Mouse (Mus musculus): Measurements from ENCODE around the gene Urod. TPM values are rescaled to one million over a fixed set of nuclear protein-coding genes. Genes with fewer than 3 reads are reported as not detected.
A peak's percentile ranks its signal among the peaks of the same experiment; 100 is the strongest.

The Urod gene
- 10 to 100 TPM; 38.0 to 40.4 TPM for total RNA-seq (2021)

DNA sequence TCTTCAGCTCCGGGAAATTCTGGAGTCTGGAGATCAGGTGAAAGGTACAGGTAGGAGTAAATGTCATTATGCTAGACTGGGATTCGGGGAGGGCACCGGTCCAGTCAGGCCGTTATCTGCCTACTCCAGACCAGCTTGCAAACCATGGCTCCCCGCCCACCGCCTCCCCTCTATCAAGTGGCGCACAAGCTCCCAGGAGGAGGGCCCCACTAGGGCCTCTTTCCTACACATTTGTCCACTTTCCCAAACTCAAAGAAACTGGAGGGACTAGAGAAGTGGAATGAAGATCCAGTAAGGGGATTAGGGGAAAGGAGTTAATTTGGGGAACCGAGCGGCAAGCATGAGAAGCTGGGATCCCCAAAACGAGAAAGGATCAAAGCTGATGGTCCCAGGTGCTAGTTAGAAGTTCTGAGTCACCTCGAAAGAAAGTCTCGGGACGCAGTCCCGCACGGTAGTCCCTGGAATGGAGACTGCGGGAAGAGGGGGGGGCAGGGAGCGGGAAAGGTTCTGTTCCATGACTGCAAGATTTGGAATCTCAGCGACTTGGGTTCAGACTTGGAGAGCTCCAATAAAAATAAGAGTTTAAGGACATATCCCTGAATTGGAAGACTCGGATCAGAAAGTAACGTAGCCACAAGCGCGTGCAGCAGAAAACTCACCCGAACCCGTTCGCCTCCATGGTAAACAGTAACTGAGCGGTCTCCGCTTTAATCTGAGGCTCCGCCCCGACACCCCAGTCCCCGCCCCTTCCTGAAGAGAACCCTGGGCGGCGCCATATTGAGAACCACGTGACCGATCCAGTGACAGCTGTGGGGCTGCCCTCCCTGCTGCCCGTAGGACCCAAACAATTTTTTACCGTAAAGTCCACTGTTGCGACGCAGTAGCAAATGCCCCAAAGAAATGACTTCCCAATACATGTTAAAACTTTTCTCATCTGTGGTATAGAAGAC is at the start of gene Urod:
Urod (minus strand) TSS at position 742 of the 950 bp plus-strand sequence.
- intact Hi-C loops (cut with DNase I), result loop anchor here (5.0 to 10.0 kb wide), 2 partner anchors 117 to 279 kb away; partner anchors contain the start of gene Zswim5
- peak; percentile 95 for DNase-seq (ENCODE audit: extremely low spot score in 1 of 2, low spot score in 2 of 2)

DNA sequence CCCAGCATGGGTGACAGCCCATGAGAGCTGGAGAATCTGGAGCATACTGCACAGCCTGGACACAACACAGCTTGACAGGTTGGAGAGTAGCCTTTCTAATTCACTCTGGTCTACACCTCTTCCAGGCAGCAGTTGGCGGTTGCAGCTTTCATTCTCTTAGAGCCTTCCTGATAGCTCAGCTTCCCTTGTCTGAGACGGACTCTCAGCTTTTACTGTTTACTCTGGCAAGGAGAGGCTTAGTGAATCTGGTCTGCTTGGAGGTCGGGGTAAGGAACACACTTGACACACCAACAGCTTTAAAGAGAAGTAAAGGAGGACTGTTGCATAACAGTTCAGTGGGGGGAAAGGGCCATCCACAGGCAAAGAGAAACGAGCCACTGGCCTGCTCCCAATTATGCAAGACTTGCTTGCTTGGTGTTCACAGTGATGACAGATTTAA is 47.1 kb upstream of the Urod start:
- DNase-seq (ENCODE audit: extremely low spot score in 1 of 2, low spot score in 2 of 2), result peak in 1 of 2 experiments; percentile 7
- intact Hi-C loops (cut with DNase I), result no loop called here

DNA sequence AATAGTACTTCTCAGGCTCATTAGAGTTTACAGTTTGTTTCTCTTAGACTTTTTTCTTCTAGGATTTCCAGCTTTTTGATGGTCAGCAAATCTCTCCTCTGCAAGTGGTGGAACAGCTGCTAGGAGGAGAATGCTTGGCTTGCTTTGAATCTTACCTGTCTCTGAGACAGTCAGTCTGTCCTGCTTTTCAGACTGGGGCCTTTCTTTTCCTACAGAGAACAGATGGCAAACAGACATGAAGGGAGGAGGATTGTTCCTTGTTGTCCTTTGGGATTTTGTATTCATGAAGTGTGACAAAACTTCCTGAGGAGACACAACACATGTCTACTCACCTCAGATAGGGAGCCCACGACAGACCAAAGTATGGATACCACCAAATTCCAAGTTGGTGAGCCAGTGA is 46.6 kb upstream of the Urod start:
- intact Hi-C loops (cut with DNase I), result no loop called here

DNA sequence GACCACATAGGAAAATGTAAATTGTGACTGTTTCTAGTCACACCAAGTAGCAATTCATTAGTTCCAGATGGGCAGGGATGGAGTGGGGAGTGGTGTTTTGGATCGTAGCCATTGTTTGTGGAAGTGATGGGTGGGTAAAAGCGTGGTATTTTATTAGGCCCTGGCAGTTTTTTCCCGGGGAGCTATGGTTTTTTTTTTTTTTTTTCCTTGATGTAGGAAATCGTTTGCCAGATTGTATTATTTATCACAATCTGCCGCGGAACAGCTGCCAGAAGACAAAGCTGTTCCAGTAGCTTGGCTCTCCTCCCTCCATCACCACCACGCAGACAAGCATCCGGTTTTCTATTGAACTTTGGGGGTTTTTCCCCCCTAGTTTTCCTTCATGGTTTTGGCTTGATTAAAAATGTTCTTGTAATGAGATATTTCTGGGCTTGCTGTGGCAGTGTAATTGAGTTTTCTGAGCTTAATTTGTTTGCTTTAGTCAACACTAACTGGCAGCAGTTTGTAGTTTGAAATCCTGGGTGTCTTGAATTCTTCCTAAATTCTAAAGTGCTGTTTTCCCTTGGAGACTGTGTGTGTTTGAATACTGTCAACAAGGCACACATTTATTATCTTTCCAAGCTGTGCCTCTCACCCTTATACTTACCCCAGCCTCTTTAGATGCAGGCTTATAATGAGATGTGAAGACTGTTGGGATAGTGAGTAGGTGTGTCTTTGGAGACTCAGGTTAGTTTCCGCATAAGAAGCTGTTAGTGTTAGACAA is 45.9 kb upstream of the Urod start:
- intact Hi-C loops (cut with DNase I), result no loop called here
- DNase-seq (ENCODE audit: extremely low spot score in 1 of 2, low spot score in 2 of 2), result peak; percentile 45 to 57

More for the DNA sequence above, 46.6 kb upstream of the Urod start:
- no peak for DNase-seq (ENCODE audit: extremely low spot score in 1 of 2, low spot score in 2 of 2)

DNA sequence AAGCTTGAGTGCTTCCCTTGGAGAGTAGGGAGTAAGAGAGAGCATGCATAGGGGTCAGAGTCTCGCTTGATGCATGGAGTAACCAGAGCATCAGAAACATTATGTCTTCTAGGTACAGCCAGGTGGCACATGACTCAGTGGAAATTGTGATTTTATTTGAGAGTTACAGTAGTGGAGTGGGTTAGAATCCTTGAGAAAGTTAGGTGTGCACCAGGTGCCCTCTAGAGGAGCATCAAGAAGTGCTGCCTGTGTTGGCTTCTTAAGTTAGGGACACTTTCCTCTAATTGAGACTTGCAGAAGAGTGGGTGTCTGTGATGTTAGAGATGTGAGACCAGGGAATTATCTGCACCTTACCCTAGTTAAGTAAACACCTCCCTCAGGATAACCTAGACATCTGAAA is 36.9 kb upstream of the Urod start:
- intact Hi-C loops (cut with DNase I), result no loop called here

DNA sequence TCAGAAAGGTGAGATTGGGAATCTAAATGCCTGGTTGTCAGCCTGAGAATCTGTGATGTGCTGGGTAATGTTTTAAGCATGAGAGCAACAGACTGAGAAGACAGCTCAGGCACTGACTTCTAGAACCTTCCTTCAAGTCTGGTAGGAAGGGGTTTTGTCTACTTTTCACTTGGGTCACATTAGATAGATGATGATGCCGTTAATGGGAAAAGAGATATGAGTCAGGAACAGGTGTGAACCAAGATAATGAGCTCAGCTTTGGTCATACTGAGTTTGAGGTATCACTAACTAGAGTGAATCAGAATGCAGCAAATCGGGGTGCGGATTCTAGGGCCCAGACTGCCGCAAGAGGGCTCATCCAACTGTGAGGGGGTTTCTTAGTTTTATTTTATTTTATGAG is 29.3 kb upstream of the Urod start:
- intact Hi-C loops (cut with DNase I), result no loop called here
- no peak for DNase-seq (ENCODE audit: extremely low spot score in 1 of 2, low spot score in 2 of 2)

More for the DNA sequence above, 36.9 kb upstream of the Urod start:
- no peak for DNase-seq (ENCODE audit: extremely low spot score in 1 of 2, low spot score in 2 of 2)

DNA sequence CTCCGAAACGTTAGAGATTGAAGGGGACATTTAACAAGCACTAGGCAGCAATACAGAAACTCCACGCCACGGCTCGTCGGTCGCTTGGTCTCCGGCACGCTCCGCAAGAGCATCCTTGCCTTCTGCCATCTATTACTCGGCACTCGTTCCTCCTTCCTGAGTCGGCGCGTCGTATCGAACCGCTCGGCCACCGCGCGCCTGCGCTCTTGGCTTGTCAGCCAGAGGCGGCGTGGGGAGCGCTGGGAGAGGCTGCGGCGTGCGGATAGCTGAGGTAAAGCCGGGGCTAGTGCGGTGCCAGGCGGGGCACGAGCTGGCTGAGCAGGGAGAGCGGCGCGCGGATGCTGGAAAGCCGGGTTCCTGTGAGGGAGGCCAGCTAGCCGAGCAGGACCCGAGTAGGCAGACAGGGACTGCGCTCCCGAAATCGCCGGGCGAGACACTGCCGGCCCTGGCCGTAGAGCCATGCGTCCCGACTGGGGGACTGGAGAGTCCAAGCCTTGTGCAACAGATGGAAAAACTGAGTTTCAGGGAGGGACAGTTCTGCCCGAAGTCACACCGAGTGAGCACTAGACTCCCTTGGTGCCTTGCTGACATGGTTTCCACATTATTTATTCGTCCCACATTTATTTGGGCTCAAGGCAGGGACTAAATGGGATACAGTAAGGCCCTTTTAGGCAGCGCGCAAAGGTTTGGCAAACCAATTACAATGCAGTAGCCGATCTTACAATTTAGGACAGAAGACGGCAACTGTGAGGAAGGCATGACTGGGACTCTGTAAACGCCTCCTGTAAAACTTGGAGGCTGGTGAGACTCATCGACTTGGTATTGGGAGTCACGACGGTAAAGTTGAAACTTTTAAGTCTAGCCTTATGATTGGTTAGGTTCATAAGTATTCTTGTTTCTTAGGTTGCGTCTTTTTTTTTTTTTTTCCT is 25.3 kb upstream of the Urod start, which contains the start of gene Eif2b3:
Eif2b3 (plus strand) TSS at position 197 of the 929 bp plus-strand sequence.
- intact Hi-C loops (cut with DNase I), result no loop called here
- peak; percentile 84 to 93 for DNase-seq (ENCODE audit: extremely low spot score in 1 of 2, low spot score in 2 of 2)

DNA sequence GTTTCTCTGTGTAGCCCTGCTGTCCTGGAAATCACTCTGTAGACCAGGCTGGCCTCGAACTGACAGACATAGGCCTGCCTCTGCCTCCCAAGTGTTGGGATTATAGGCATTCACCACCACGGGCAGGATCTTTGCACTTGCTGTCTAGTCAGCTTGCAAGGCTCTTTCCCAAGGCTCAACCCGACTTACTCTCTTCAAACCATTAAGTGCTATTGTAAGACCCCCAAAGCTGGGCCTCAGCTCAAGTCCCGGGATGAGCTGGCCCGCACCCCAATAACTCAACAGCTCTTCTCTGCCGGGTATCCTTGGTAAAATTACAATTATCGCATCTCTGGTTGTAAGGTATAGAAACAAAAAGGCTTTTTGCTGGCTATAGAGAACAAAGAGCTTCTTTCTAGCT is 24.1 kb upstream of the Urod start:
- no peak for DNase-seq (ENCODE audit: extremely low spot score in 1 of 2, low spot score in 2 of 2)
- intact Hi-C loops (cut with DNase I), result no loop called here

DNA sequence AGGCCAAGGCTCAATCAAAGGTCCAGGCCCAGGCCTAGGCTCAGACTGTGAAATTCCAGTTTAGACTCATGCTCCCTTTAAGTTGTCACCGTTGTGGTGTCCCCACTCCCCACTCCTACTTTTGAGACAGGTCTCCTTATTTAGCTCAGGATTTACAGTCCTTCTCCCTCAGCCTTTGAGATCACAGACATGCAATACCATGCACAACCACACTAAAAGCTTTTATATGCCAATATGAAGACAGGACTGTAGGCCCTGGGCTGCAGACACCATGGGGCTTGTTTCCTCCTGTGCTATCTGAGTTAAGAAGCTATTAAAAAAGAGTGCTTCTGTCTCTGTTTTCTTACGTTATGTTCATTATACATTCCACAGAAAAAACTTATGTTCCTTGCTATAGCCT is 23.5 kb upstream of the Urod start:
- DNase-seq (ENCODE audit: extremely low spot score in 1 of 2, low spot score in 2 of 2), result no peak
- intact Hi-C loops (cut with DNase I), result no loop called here

DNA sequence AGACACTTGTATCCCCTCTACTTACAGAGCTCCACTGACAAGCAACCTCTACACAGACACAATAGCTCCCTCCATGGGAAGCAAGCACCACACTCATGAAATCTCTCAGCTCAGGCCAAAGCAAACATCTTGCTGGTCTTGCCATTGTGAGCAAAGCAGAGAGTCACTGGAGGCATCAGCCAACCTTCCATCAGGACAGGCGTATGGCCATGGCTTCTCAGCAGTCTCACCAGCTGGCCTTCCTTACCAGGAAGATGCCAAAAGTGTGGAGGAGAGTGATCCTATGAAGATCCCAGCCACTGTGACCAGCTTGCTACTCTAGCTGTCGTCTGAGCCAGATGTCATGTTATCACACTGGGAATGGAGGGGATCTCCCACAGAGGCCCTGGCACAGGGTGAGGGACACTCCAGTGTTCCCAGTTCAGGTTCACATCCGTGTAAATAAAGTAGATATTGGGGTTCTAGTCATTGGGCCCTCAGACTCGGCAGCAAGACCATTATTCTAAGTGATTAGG is 20.7 kb upstream of the Urod start:
- intact Hi-C loops (cut with DNase I), result no loop called here
- no peak for DNase-seq (ENCODE audit: extremely low spot score in 1 of 2, low spot score in 2 of 2)

DNA sequence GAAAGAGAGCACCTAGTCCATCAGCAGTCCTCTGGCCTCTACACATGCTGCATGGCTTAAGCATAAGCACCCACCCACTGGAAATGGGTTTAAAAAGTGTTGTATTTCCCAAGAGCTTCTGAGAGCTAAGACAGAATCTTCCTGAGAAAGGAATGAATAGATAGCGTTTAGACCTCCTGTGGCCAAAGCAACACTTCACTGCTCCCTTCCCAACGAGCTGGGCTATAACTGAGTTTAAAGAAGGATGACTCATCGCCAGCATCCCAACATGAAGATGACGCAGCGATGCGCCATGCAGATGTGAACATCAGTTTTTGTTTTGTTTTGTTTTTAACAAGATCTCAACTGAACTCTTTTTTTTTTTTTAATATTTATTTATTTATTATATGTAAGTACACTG is 19.4 kb upstream of the Urod start:
- intact Hi-C loops (cut with DNase I), result no loop called here
- no peak for DNase-seq (ENCODE audit: extremely low spot score in 1 of 2, low spot score in 2 of 2)

DNA sequence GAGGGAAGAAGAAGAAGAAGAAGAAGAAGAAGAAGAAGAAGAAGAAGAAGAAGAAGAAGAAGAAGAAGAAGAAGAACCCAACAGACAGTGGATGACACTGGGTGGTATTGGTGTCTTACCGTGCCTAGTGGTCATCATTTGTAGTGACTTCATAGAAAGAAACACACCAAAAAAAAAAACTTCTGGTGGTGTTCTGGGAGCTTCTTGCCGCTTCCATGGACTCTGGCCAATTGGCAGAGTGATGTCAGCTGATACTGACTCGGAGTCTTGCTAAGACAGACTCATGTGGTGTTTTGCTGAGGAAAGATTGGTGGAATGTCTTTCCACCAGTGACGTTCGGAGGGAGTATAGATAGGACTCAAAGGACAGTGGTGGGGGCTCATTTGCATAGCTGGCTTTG is 16.0 kb upstream of the Urod start:
- intact Hi-C loops (cut with DNase I), result no loop called here
- no peak for DNase-seq (ENCODE audit: extremely low spot score in 1 of 2, low spot score in 2 of 2)

DNA sequence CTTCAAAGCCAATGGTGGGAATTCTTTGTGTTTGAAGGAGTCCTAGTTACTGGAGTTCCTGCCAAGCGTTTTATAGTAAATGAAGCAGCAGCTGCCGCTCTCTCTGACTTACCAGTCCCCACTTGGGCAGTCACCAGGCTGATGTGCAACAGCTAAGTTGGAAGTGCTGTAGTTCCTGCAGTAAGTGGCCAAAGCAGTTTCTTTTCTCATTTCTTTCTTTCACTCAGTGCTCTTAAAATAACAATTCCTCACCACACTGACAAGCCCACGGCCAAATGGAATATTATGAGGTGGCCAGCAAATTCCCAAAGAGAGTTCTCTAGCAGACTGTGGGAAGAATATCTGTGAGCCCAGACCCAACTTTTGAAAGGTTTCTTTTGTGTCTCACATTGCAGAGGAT is 12.8 kb upstream of the Urod start:
- intact Hi-C loops (cut with DNase I), result no loop called here
- no peak for DNase-seq (ENCODE audit: extremely low spot score in 1 of 2, low spot score in 2 of 2)

DNA sequence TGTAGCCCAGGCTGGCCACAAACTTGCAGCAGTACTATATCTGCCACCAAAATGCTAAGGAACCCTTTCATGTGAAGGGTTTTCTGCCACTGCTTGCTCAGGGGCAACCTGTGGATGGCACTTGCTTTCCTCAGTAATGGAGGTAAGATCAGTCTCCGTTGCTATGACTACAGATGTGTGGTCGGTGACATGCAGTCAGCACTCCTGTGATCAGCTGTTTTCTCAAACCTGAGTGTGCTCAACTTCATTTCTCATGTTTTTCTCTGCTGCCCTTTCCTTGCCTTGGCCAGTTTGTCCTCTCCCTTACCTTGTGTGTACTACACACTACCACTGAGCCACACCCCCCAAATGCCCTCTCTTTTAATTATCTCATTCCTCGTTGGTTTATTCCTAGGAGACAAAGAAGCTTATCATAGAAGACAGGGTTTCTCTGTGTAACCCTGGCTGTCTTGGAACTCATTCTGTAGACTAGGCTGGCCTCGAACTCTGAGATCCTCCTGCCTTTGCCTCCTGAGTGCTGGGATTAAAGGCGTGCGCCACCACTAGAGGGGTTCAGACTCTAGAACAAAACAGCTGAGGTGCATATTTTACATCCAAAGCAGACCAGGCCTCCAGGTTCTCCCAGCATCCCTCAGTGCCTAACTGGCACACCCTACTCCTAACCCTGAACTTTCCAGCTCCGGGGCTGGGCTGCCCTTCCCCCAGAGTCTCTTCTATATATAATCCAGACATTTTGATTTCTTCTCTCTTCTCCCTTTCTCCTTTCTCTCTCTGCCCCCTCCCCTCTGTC is 11.6 kb upstream of the Urod start:
- intact Hi-C loops (cut with DNase I), result no loop called here
- DNase-seq (ENCODE audit: extremely low spot score in 1 of 2, low spot score in 2 of 2), result no peak

DNA sequence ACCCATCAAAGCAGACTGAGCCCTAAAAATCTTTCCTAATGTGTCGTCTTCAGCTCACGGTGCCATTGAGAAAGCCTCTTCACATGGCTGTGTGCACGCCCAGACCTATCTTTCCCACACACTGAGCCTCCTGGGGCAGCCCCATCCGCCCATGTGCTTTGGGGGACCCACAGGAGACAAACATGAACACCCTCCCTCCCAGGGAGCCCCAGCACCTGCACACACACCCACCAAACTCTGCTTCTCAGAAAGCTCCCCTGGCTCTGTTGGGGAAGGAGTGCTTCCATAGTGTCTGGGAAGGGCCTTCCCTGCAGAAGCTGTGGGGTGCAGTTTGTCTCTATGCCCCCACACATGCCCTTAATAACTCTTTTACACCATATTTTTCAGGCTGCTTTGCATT is 10.4 kb upstream of the Urod start:
- intact Hi-C loops (cut with DNase I), result loop anchor here (5.0 kb wide), 1 partner anchor 143 kb away; no protein-coding TSS in a partner anchor

DNA sequence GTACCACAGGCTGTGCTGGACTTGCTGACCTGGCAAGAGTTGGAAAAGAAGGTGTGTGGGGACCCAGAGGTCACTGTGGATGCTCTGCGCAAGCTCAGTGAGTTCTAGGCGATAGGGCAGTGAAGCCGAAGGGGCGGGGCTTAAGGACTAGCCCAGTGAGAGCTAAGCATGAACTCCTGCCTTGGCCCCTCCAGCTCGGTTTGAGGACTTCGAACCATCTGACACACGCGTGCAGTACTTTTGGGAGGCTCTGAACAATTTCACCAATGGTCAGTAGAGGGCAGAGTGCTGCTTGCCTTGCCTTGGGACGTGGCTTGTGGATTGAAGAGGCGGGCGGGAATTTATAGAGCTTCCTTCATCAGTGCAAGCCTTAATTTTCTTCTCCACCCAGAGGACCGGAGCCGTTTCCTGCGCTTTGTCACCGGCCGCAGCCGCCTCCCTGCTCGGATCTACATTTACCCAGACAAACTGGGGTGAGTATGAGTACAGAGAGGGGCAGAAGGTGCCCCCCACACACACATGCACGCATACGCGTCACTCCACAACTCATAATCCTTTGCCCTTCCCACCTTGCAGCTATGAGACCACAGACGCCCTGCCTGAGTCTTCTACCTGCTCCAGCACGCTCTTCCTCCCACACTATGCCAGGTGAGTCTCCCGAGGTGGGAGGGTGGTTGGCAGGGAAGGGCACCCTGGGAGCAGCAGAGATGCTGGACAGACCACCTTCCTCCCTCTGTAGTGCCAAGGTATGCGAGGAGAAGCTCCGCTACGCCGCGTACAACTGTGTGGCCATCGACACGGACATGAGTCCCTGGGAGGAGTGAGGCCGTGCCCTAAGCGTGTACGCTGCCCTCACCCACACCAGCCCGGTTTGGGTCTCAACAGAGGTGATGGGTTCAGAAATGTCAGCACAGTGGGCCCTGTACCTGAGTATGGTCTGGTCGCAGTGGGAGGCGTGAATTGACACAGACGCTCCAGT is 8.6 kb upstream of the Urod start:
- intact Hi-C loops (cut with DNase I), result loop anchor here (5.0 kb wide), 1 partner anchor 144 kb away; no protein-coding TSS in a partner anchor
- DNase-seq (ENCODE audit: extremely low spot score in 1 of 2, low spot score in 2 of 2), result peak; percentile 61 to 71

More for the DNA sequence above, 10.4 kb upstream of the Urod start:
- DNase-seq (ENCODE audit: extremely low spot score in 1 of 2, low spot score in 2 of 2), result no peak

Data from left cerebral cortex, postnatal 10 days (tissue).